Mouse (Mus musculus) kidney, postnatal 36 days (tissue): ENCODE data around the gene Echs1.
A peak's percentile ranks its signal among the peaks of the same experiment; 100 is the strongest.
"Not testable (repeated sequence)": the region's sequence is repeated elsewhere in the genome, so short reads cannot be mapped to it uniquely, and the experiment has no call there.

Experiments
- DNase-seq, 2 experiments: peaks; one replicate each; pipeline ENCODE4 v3.0.0; 2021 to 2022; ENCODE audit warnings: mixed read lengths in 2 of 2

Echs1 gene

DNA sequence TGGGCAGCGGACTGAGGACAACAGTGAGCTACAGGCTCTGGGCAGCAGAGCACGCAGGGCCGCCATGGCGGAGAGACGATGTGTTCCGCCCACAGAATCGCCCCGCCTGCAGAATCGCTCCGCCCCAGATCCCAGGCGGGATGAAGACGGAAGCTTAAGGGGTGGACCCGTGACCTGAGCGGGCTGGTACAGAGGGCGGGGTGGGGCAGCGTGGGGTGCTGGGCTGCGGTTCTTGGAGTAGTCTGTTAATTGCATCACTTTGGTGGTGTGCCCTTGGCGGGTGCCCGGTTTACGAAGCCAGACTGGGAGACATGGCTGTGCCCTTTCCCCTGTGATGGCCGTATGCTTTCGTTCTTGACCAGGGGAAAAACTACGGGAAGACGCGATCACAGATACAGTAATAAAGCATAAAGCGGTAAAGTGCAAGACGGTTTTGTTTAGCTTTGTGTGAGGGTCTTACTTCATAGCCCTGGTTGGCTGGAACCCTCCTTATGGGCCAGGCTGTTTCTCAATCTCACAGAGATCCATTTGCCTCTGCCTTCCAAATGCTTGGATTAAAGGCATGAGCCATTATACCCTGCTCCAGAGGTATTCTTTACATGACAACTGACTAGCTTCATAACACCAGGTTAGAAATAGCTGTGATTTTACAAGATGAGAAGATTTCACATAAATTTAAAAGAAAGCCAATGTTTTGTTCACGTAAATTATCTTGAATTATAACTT lies at the start of gene Echs1:
TSS of gene Echs1 (minus strand) at position 148 of the 726 bp plus-strand sequence.
- DNase-seq = peak; percentile 95 to 96

DNA sequence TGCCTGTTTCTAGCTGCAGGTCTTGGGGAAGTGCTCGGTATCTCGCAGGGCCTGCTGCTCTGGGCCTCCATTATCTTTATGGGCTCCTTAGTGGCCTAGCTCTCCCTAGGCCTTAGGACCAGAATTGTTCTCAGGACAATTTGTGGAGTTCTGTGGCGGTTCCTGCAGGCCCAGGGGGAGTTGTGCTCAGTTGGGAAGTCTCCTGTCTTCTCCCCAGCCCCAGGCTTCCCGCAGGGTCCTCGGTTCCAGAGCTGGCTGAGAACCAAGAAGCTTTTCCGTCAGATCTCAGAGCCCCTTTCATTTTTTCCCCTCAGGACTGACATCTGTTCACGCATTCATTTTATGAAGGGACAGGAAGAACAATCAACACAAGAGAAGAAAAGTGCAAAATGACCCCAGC lies 48.4 kb upstream of the Echs1 start, which contains the start of gene Olfr522:
TSS of gene Olfr522 (minus strand) at position 101 of the 400 bp plus-strand sequence.
- no peak for DNase-seq

- DNase-seq = no peak
Measured at GRCm38 (mm10) chr7:140160363-140160762, 44.1 kb upstream of the Echs1 start.

DNA sequence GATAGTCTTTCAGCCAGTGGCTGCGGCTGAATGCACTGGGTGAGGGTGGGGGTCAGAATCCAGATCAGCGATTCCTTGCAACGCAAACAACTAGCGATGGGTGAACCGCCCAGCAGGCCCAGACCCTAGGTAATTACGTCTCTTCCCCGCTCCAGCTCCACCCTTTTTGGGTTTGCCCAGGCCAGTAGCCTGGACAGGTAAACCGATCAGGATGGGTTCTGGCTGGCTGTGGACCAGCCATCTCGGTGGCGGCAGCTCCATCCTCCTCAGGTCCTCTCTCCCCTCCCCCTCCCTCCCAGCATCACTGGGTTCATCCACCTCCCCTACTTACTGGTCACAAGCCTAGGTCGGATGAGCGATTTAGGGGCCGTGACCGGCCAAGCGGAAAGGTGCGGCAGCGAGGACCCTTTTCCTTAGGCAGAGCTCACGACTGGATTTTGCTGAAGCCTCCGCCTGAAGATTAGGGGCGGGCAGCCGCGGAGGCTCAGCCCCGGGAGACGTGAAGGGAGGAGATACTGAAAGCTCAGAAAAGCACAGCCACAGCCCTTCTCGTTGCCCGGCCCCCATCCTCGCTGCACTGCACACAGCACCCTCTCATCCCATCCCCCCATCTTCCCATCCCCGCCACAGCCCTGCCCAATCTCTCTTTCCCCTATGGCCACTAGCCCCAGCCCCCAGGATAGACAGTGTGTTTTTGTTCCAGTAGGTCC lies 38.1 kb upstream of the Echs1 start, which contains the start of gene Sprn:
TSS of gene Sprn (minus strand) at position 660 of the 710 bp plus-strand sequence.
- no peak for DNase-seq

- DNase-seq = no peak
Measured at GRCm38 (mm10) chr7:140153829-140154217, 37.5 kb upstream of the Echs1 start.

DNA sequence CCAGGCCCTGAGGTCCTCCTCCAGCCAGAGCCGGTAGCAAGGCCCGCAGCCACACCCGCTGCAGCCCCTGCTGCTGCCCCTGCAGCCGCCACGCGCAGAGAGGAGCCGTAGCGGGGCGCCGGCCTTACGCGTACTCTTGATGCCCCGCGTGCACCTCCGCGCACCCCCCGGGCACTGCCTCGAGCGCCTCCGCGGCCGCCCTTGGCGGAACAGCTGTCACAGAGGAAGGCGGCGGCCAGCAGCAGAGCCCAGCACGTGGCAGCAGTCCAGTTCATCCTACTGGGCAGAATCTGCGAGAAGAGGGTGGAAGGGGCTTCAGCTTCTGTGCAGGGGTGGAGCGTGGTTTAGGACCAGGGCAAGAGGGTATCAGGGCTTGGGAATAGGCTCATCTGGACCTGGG lies 37.1 kb upstream of the Echs1 start:
- peak in 1 of 2 experiments; percentile 42 for DNase-seq

- no peak for DNase-seq
Measured at GRCm38 (mm10) chr7:140144550-140144949, 28.3 kb upstream of the Echs1 start.

GRCm38 (mm10) chr7:140141350-140141749 lies 25.1 kb upstream of the Echs1 start:
- peak; percentile 73 to 85 for DNase-seq

DNA sequence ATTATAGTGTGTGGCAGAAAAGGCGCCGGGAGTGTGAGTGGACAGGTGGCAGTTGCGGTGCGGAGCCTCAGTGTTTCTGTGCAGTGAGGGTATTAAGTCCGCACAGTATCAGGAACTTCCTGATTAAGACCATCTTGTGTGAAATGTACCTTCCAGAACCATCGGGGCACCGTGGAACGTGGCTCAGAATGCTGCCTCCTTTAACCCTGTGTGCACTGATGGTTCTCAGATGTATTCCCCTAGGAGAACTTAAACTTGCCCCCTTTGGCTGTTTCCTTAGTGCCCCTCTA lies 21.7 kb upstream of the Echs1 start:
- DNase-seq = no peak

GRCm38 (mm10) chr7:140137135-140138020 lies 21.1 kb upstream of the Echs1 start, which contains the start of gene Mtg1:
Mtg1 (plus strand) TSS chr7:140137564.
- peak; percentile 95 to 97 for DNase-seq

- no peak for DNase-seq
Measured at GRCm38 (mm10) chr7:140135106-140135770, 19.0 kb upstream of the Echs1 start.

DNA sequence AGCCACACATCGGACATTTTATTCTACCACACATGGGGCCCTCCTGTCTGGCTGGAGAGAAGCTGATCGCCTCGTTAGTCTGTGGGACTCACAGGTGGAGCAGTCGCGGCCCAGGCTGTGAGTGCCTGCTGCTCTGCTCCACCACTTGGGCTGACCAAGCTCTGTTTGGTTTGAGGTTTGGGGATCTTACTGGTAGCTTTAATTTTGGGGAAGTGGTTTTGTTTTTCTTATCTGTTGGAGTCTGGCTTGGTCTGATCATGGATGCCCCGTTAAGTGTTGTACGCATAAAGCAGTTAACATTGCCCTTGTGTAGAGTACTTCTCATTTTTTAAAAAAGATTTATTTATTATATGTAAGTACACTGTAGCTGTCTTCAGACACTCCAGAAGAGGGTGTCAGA lies 17.8 kb upstream of the Echs1 start:
- not testable (repeated sequence) for DNase-seq

DNA sequence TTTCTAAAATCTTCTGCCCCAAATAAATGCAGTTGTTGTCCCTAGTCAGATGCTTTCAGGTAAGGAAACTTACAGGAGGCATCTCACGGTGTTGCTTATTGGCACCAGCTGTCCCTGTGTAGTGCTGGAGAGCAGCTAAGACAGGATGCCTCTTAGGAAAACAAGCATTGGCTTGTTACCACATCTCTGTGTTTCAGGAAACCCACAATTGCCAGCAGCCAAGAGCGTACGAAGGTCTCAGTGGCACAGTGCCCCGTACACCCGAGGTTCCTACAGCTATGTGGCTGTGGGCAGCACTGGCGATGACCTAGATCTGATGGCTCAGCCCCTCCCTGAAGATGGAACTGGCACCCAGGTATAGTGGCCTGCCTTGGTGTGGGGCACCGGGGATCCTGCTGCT lies 15.9 kb upstream of the Echs1 start:
- not testable (repeated sequence) for DNase-seq

GRCm38 (mm10) chr7:140127911-140128310 lies 11.6 kb upstream of the Echs1 start:
- DNase-seq = no peak

DNA sequence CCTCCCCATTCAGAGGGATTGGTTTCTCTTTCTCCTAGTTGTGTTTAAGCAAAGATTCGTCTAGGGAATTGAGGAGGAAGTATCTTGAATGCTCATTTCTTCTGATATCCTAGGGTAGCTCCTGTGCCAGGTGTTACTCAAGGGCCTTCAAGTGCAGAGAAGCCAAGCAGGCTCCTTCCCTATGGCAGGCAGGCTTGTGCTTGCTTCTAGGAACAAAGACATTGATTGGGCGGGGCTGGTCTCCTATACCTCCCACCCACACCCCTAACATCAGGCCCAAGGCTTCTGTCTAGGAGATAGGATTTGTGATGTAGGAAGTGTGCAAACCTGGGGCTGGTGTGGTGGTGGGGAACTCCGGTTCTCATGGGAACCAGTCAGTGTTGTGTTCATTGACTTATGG lies 10.7 kb upstream of the Echs1 start:
- DNase-seq = no peak

DNA sequence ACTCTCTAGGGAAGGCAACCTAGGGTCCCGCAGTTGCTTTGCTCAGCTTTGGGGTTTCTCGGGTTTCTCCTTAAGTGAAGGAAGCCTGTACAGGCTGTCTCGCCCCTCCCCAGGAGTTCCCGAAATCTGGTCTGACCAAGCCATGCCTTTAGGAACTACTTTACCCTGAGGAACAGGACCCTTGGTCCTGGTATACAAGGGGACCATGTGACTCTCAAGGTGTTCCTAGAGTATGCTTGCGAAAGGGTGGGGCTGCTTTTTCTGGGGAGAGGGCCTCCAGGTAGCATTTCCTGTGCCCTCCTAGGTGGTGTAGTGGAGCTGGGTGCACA lies 9.7 kb upstream of the Echs1 start:
- no peak for DNase-seq

DNA sequence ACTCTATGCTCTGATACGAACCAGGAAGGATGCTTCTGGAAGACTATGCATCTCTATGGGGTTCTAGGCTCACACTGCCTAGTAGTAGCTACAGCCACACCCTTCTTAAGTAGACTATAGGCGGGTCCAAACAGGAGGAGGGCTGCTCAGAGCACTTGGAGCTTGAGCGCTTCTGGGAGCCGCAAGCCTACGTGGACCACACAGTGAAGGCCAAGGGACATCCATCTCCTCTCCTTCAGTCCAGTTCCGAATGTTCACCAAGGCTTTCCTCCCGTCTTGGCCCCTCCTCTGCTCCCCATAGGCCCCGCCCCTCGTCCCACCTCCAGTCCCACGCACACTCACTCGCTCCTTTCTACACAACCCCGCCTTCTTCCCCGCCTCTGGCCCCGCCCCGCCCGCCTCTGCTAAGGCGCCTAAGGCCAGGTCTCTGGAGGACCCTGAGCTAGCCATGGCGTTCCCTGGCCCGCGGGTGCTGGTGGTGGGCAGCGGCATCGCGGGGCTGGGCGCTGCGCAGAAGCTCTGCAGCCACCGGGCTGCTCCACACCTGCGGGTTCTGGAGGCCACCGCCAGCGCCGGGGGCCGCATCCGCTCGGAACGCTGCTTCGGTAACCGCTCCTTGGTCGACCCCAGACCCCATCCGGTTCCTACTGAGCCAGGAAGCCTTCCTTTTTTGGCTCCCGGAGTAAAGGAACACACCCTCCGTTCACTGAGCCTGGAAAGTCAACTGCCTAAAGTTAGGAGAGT lies 9.2 kb upstream of the Echs1 start:
- peak; percentile 97 to 99 for DNase-seq

- no peak for DNase-seq
Measured at GRCm38 (mm10) chr7:140124382-140124781, 8.1 kb upstream of the Echs1 start.

DNA sequence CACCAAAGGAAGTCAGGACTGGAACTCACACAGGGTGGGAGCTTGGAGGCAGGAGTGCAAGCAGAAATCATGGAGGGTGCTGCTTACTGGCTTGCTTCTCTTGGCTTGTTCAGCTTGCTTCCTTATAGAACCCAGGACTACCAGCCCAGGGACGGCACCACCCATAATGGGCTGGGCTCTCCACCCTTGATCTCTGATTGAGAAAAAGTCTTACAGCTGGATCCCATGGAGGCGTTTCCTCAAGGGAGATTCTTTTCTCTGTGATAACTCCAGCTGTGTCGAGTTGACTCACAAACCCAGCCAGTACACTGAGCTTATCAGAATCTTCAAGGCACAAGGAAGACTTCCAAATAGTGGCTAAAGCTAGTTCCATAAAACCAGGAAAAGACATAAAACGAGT lies 6.5 kb upstream of the Echs1 start:
- DNase-seq = no peak

DNA sequence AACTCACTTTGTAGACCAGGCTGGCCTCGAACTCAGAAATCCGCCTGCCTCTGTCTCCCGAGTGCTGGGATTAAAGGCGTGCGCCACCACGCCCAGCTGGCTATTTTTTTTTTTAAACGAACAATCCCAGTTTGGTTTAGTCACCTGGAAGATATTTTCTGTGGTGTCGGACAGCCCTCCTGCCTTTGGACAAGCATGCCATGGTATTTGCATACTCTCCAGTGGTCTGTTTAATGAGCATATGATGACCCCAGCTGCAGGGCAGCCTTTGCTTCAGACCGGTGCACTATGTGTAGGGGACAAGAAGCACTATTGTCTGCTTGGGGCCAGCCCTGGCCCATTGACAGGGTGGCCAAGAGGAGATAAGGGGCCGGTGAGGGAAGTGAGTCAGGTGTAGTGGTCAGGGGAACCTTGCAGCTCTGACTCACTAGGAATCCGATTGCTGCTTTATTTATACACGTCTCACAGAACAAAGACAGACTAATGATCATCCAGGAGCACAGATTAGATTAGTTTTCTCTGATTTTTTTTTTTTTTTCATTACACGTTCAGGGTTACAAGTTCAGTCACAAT lies 5.1 kb upstream of the Echs1 start:
- DNase-seq = no peak

GRCm38 (mm10) chr7:140120484-140120883 lies 4.2 kb upstream of the Echs1 start:
- DNase-seq = no peak
